Mouse (Mus musculus): ENCODE data around the gene 1700123O20Rik. TPM values are rescaled to one million over a fixed set of nuclear protein-coding genes. Genes with fewer than 3 reads are reported as not detected.

1700123O20Rik gene
- total RNA-seq, 2 experiments from 2014 or later: 22.9 to 25.8 TPM

- DNase-seq (ENCODE audit: low spot score in 2 of 2): no peak
These were observed 9.7 kb upstream of the 1700123O20Rik start for GRCm38 (mm10) chr14:54676290-54676689.

GRCm38 (mm10) chr14:54678657-54679304 lies 7.2 kb upstream of the 1700123O20Rik start:
- no peak for DNase-seq (ENCODE audit: low spot score in 2 of 2)

GRCm38 (mm10) chr14:54682396-54682795 lies 3.6 kb upstream of the 1700123O20Rik start:
- no peak for DNase-seq (ENCODE audit: low spot score in 2 of 2)

GRCm38 (mm10) chr14:54685471-54685870 lies 545 bp upstream of the 1700123O20Rik start:
- DNase-seq (ENCODE audit: low spot score in 2 of 2): no peak

- DNase-seq (ENCODE audit: low spot score in 2 of 2): peak; percentile 100
These were observed 617 bp downstream of the 1700123O20Rik start, which contains the start of gene Acin1 for GRCm38 (mm10) chr14:54686522-54687143. Gene Acin1 (minus strand): TSS chr14:54686931.

- no peak for DNase-seq (ENCODE audit: low spot score in 2 of 2)
These were observed 1.2 kb downstream of the 1700123O20Rik start for GRCm38 (mm10) chr14:54687251-54687650.

- DNase-seq (ENCODE audit: low spot score in 2 of 2): no peak
These were observed 9.0 kb downstream of the 1700123O20Rik start for GRCm38 (mm10) chr14:54695042-54695441.

GRCm38 (mm10) chr14:54696752-54697151 lies 10.7 kb downstream of the 1700123O20Rik start:
- DNase-seq (ENCODE audit: low spot score in 2 of 2): no peak

- DNase-seq (ENCODE audit: low spot score in 2 of 2): no peak
These were observed 12.7 kb downstream of the 1700123O20Rik start, which contains the start of gene Gm29776 for GRCm38 (mm10) chr14:54698733-54699132. Gene Gm29776 (minus strand): TSS chr14:54698833.

- no peak for DNase-seq (ENCODE audit: low spot score in 2 of 2)
These were observed 13.6 kb downstream of the 1700123O20Rik start for GRCm38 (mm10) chr14:54699586-54699985.

- peak; percentile 73 to 85 for DNase-seq (ENCODE audit: low spot score in 2 of 2)
These were observed 15.3 kb downstream of the 1700123O20Rik start for GRCm38 (mm10) chr14:54701298-54701697.

GRCm38 (mm10) chr14:54703207-54703606 lies 17.2 kb downstream of the 1700123O20Rik start:
- no peak for DNase-seq (ENCODE audit: low spot score in 2 of 2)

GRCm38 (mm10) chr14:54705844-54706243 lies 19.8 kb downstream of the 1700123O20Rik start:
- DNase-seq (ENCODE audit: low spot score in 2 of 2): no peak

GRCm38 (mm10) chr14:54706589-54707320 lies 20.7 kb downstream of the 1700123O20Rik start:
- no peak for DNase-seq (ENCODE audit: low spot score in 2 of 2)

GRCm38 (mm10) chr14:54709054-54709453 lies 23.0 kb downstream of the 1700123O20Rik start:
- no peak for DNase-seq (ENCODE audit: low spot score in 2 of 2)

GRCm38 (mm10) chr14:54712074-54712473 lies 26.1 kb downstream of the 1700123O20Rik start, which contains the start of gene Cebpe:
Gene Cebpe (minus strand): TSS chr14:54712174.
- DNase-seq (ENCODE audit: low spot score in 2 of 2): no peak

- DNase-seq (ENCODE audit: low spot score in 2 of 2): no peak
These were observed 26.8 kb downstream of the 1700123O20Rik start for GRCm38 (mm10) chr14:54712861-54713260.

GRCm38 (mm10) chr14:54714121-54714520 lies 28.1 kb downstream of the 1700123O20Rik start:
- peak; percentile 74 to 78 for DNase-seq (ENCODE audit: low spot score in 2 of 2)

GRCm38 (mm10) chr14:54714617-54715081 lies 28.6 kb downstream of the 1700123O20Rik start:
- DNase-seq (ENCODE audit: low spot score in 2 of 2): peak in 1 of 2 experiments; percentile 26

- DNase-seq (ENCODE audit: low spot score in 2 of 2): no peak
These were observed 29.4 kb downstream of the 1700123O20Rik start for GRCm38 (mm10) chr14:54715402-54715801.

GRCm38 (mm10) chr14:54720041-54720440 lies 34.0 kb downstream of the 1700123O20Rik start:
- no peak for DNase-seq (ENCODE audit: low spot score in 2 of 2)
